Comparison of ENCODE assay signal across 22 mouse cellular contexts in genomic region chr11:26683850-26684249, GRCm38 (mm10).
DNase-seq lines count a peak whose midpoint lies in the region; ATAC-seq and TF ChIP-seq lines count a peak whose summit lies in the region.
"Had no signal": no experiment of that assay in that cellular context is flagged by ENCODE, and none has a peak within 500 bp of the region (broad histone marks: within the 10 kb centered on the region; RNA-seq: fewer than 3 reads in every experiment).

No protein-coding gene starts in this region.

- no peak overlapping the region for H3K27ac ChIP-seq in liver, adult 2 months (replicated peaks; ENCODE audit: insufficient read depth, low read depth, low read length)
- no peak overlapping the region for H3K27ac ChIP-seq in liver, embryonic 11.5 days (ENCODE audit: low read depth, low read length)
- no peak overlapping the region for H3K27ac ChIP-seq in intestine, embryonic 15.5 days
- H3K27ac ChIP-seq in intestine, embryonic 16.5 days (ENCODE audit: low read length) = no peak overlapping the region
- H3K27ac ChIP-seq: embryonic facial prominence, embryonic 13.5 days; embryonic facial prominence, embryonic 15.5 days; forebrain, embryonic 10.5 days; forebrain, embryonic 12.5 days had no signal

- ATAC-seq in liver, embryonic 11.5 days (replicated peaks; ENCODE audit: low FRiP score) = no peak
- peak; percentile 61 for ATAC-seq in intestine, embryonic 15.5 days
- ATAC-seq in intestine, embryonic 16.5 days = peak; percentile 86
- ATAC-seq: forebrain, embryonic 14.5 days; forebrain, embryonic 16.5 days had no signal

- peaks cover 6% of the 10 kb centered on the region; the same call in 1 of the 2 replicates for H3K4me1 ChIP-seq in liver, adult 2 months (ENCODE audit: control insufficient read depth, insufficient read depth, low read length)
- no peaks in the 10 kb centered on the region for H3K4me1 ChIP-seq in liver, embryonic 11.5 days (replicated peaks; ENCODE audit: control insufficient read depth, insufficient read depth, low read length)
- no peaks in the 10 kb centered on the region for H3K4me1 ChIP-seq in intestine, embryonic 15.5 days (replicated peaks)
- H3K4me1 ChIP-seq in intestine, embryonic 16.5 days (ENCODE audit: control insufficient read depth, insufficient read depth, low read length) = no peaks in the 10 kb centered on the region
- H3K4me1 ChIP-seq: embryonic facial prominence, embryonic 13.5 days; embryonic facial prominence, embryonic 15.5 days; forebrain, embryonic 10.5 days; forebrain, embryonic 12.5 days had no signal

- H3K9ac ChIP-seq in liver, adult 2 months (ENCODE audit: low read depth, low read length) = no peak overlapping the region
- no peak overlapping the region for H3K9ac ChIP-seq in liver, embryonic 11.5 days (ENCODE audit: low read depth, low read length)
- no peak overlapping the region for H3K9ac ChIP-seq in intestine, embryonic 15.5 days
- no peak overlapping the region for H3K9ac ChIP-seq in intestine, embryonic 16.5 days (ENCODE audit: low read depth, low read length)
- H3K9ac ChIP-seq: embryonic facial prominence, embryonic 13.5 days; embryonic facial prominence, embryonic 15.5 days; forebrain, embryonic 12.5 days had no signal

- no peaks in the 10 kb centered on the region for H3K27me3 ChIP-seq in liver, adult 2 months (ENCODE audit: control insufficient read depth, insufficient read depth, low read length)
- no peaks in the 10 kb centered on the region for H3K27me3 ChIP-seq in liver, embryonic 11.5 days (replicated peaks; ENCODE audit: control insufficient read depth, insufficient read depth, low read length)
- no peaks in the 10 kb centered on the region for H3K27me3 ChIP-seq in intestine, embryonic 15.5 days (replicated peaks)
- H3K27me3 ChIP-seq in intestine, embryonic 16.5 days (replicated peaks; ENCODE audit: control insufficient read depth, insufficient read depth, low read length) = no peaks in the 10 kb centered on the region
- H3K27me3 ChIP-seq: embryonic facial prominence, embryonic 13.5 days; embryonic facial prominence, embryonic 15.5 days; forebrain, embryonic 12.5 days had no signal

- H3K4me2 ChIP-seq in liver, embryonic 11.5 days = no peak overlapping the region
- H3K4me2 ChIP-seq in intestine, embryonic 15.5 days (replicated peaks) = no peak overlapping the region
- H3K4me2 ChIP-seq in intestine, embryonic 16.5 days (ENCODE audit: low read depth, low read length) = no peak overlapping the region
- H3K4me2 ChIP-seq: embryonic facial prominence, embryonic 13.5 days; embryonic facial prominence, embryonic 15.5 days; forebrain, embryonic 12.5 days had no signal

- no peak for TF ChIP-seq CTCF in liver, adult 2 months (IDR thresholded peaks at IDR 0.05; ENCODE audit: low read depth, low read length)

- TF ChIP-seq POLR2A in liver, adult 2 months (IDR thresholded peaks at IDR 0.05; ENCODE audit: extremely low read depth, insufficient read depth, low read length) = no peak

- no peaks in the 10 kb centered on the region for H3K79me2 ChIP-seq in liver, adult 2 months (ENCODE audit: control insufficient read depth, insufficient read depth, low read length)

- no peaks in the 10 kb centered on the region for H3K36me3 ChIP-seq in liver, adult 2 months (ENCODE audit: control insufficient read depth, insufficient read depth, low read length)
- H3K36me3 ChIP-seq in liver, embryonic 11.5 days (ENCODE audit: control insufficient read depth, insufficient read depth, low read length) = no peaks in the 10 kb centered on the region
- no peaks in the 10 kb centered on the region for H3K36me3 ChIP-seq in intestine, embryonic 15.5 days
- no peaks in the 10 kb centered on the region for H3K36me3 ChIP-seq in intestine, embryonic 16.5 days (ENCODE audit: control insufficient read depth, insufficient read depth, low read length)
- H3K36me3 ChIP-seq: embryonic facial prominence, embryonic 13.5 days; embryonic facial prominence, embryonic 15.5 days; forebrain, embryonic 10.5 days; forebrain, embryonic 12.5 days had no signal

- H3K4me3 ChIP-seq in liver, adult 2 months (ENCODE audit: insufficient read depth, low read depth, low read length) = no peak overlapping the region
- H3K4me3 ChIP-seq in liver, embryonic 11.5 days (ENCODE audit: low read depth, low read length) = no peak overlapping the region
- H3K4me3 ChIP-seq in intestine, embryonic 15.5 days (replicated peaks) = no peak overlapping the region
- H3K4me3 ChIP-seq in intestine, embryonic 16.5 days (ENCODE audit: low read length) = no peak overlapping the region
- H3K4me3 ChIP-seq: embryonic facial prominence, embryonic 13.5 days; embryonic facial prominence, embryonic 15.5 days; erythroblast, embryonic 14.5 days; forebrain, embryonic 10.5 days; forebrain, embryonic 12.5 days had no signal

- DNase-seq in liver, adult 2 months (ENCODE audit: extremely low read depth, low read depth, low spot score) = peak; percentile 59
- DNase-seq in liver, embryonic 11.5 days (ENCODE audit: low spot score) = no peak
- DNase-seq in urinary bladder, postnatal 4 days (ENCODE audit: low spot score in 2 of 2) = no peak
- DNase-seq: adrenal gland, adult 2 months; adrenal gland, postnatal 10 days; adrenal gland, postnatal 25 days; cerebellum, adult 11 months; cerebellum, adult 18-20 months; cerebellum, adult 8-10 months; cerebellum, adult 9-11 months; cerebellum, postnatal 14 days; cerebellum, postnatal 36 days; embryo, embryonic 11 days had no signal

- no peaks in the 10 kb centered on the region for H3K9me3 ChIP-seq in liver, embryonic 11.5 days (ENCODE audit: control insufficient read depth, low read length)
- no peaks in the 10 kb centered on the region for H3K9me3 ChIP-seq in intestine, embryonic 15.5 days
- no peaks in the 10 kb centered on the region for H3K9me3 ChIP-seq in intestine, embryonic 16.5 days (ENCODE audit: control insufficient read depth, low read length)
- H3K9me3 ChIP-seq: embryonic facial prominence, embryonic 13.5 days; embryonic facial prominence, embryonic 15.5 days; forebrain, embryonic 10.5 days; forebrain, embryonic 12.5 days had no signal
